Mouse (Mus musculus) bone marrow macrophage, adult 2 months (primary cell): ENCODE results near the gene Epb41l2.

ENCODE experiments used
- CTCF ChIP-seq: IDR thresholded peaks from 2 replicates; pipeline ENCODE4 v1.5.1; 2012; ENCODE audit warnings: low read depth, mild to moderate bottlenecking, low read length, moderate library complexity
- POLR2A ChIP-seq: IDR thresholded peaks from 2 replicates; pipeline ENCODE4 v1.6.1; 2012; ENCODE audit warnings: mild to moderate bottlenecking, low read depth, low read length, borderline replicate concordance

- no peak for TF ChIP-seq CTCF
- TF ChIP-seq POLR2A = no peak
Measured at GRCm38 (mm10) chr10:25441405-25441804, 81.8 kb downstream of the Epb41l2 start.
